Mouse (Mus musculus) intestine, embryonic 15.5 days (tissue): ENCODE measurements around the gene Olfr1442. TPM values are rescaled to one million over a fixed set of nuclear protein-coding genes. Genes with fewer than 3 reads are reported as not detected.
"Not testable (repeated sequence)": the region's sequence is repeated elsewhere in the genome, so short reads cannot be mapped to it uniquely, and the experiment has no call there.

Experiments
- ATAC-seq: fragments of 200-750 bp; cut with Nextera tagmentation; 2 replicates; pipeline ENCODE4 v1.8.0; 2017; ENCODE audit warnings: moderate TSS enrichment, moderate library complexity
- H3K27ac ChIP-seq: fragments of 300-500 bp; sonication (generic); 2 replicates; pipeline ENCODE4 v1.5.1; 2015; ENCODE audit warnings: mild to moderate bottlenecking, inconsistent platforms
- H3K27me3 ChIP-seq: fragments of 300-500 bp; sonication (generic); replicated peaks from 2 replicates; pipeline ENCODE4 v1.6.1; 2015; ENCODE audit warnings: inconsistent platforms
- H3K36me3 ChIP-seq: fragments of 300-500 bp; sonication (generic); 2 replicates; pipeline ENCODE4 v1.6.1; 2015; ENCODE audit warnings: inconsistent platforms
- H3K4me1 ChIP-seq: fragments of 300-500 bp; sonication (generic); replicated peaks from 2 replicates; pipeline ENCODE4 v1.6.1; 2015; ENCODE audit warnings: inconsistent platforms
- H3K4me2 ChIP-seq: fragments of 300-500 bp; sonication (generic); replicated peaks from 2 replicates; pipeline ENCODE4 v1.6.1; 2015; ENCODE audit warnings: mild to moderate bottlenecking, inconsistent platforms
- H3K4me3 ChIP-seq: fragments of 300-500 bp; sonication (generic); replicated peaks from 2 replicates; pipeline ENCODE4 v1.5.1; 2015; ENCODE audit warnings: inconsistent platforms
- H3K9ac ChIP-seq: fragments of 300-500 bp; sonication (generic); 2 replicates; pipeline ENCODE4 v1.6.1; 2015; ENCODE audit warnings: inconsistent platforms
- H3K9me3 ChIP-seq: fragments of 300-500 bp; sonication (generic); 2 replicates; pipeline ENCODE4 v1.6.1; 2016; ENCODE audit warnings: inconsistent platforms
- WGBS: fragments of 180-500 bp; shearing (Covaris S2); methylation state at CpG from one replicate; pipeline ENCODE4 v1.1.7; 2015; 5-methylcytosine and 5-hydroxymethylcytosine counted together
- polyA plus RNA-seq: library from polyadenylated mRNA; unstranded; fragments of >200 nt; fragmentation: Nextera tagmentation; extraction: Ambion mirVana; gene quantifications from 2 replicates; pipeline ENCODE4 v1.2.1, GENCODE M21; 2015

Gene Olfr1442
- polyA plus RNA-seq, 1 experiment from 2014 or later: not detected

GRCm38 (mm10) chr19:12695590-12695989, 25.4 kb downstream of the Olfr1442 start, which contains the start of gene Keg1:
Gene Keg1 (plus strand): TSS chr19:12695786.
- H3K9me3 ChIP-seq: no peaks in the 10 kb centered on the region
- 54% methylated on average over 3 of the region's 3 CpGs for WGBS
- H3K4me3 ChIP-seq: no peak within 1 kb of the TSS
- H3K4me2 ChIP-seq: no peak within 1 kb of the TSS
- H3K36me3 ChIP-seq: no peaks in the 10 kb centered on the region
- H3K4me1 ChIP-seq: no peaks in the 10 kb centered on the region
- H3K27me3 ChIP-seq: no peaks in the 10 kb centered on the region
- no peak within 1 kb of the TSS for H3K9ac ChIP-seq
- ATAC-seq: peak; percentile 70
- H3K27ac ChIP-seq: no peak within 1 kb of the TSS

DNA sequence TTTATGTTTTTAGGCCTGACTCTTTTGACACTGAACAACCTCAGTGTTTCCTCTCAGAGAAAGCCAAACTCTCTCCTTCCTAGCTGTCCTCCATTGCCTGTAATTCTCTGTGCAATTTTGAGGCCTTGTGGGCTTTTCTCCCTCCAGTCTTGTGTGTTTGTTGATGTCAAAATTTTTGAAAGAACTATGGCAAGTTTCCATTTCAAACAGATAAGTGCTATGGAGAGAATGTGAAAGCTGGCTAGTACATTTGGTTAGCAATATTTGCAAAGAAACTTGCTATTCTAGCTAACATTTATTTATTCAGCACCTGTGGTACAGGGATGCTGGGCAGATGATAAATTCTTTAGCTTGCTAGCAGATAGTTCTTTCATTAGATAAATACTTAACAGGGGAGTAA, 26.0 kb downstream of the Olfr1442 start:
- Histone ChIP-seq H3K27me3 (no peaks in the 10 kb centered on the region), H3K27ac (no peak overlapping the region), H3K9ac (no peak overlapping the region), H3K36me3 (no peaks in the 10 kb centered on the region), H3K9me3 (no peaks in the 10 kb centered on the region), H3K4me1 (no peaks in the 10 kb centered on the region), H3K4me2 (no peak overlapping the region), H3K4me3 (no peak overlapping the region)
- no peak for ATAC-seq

DNA sequence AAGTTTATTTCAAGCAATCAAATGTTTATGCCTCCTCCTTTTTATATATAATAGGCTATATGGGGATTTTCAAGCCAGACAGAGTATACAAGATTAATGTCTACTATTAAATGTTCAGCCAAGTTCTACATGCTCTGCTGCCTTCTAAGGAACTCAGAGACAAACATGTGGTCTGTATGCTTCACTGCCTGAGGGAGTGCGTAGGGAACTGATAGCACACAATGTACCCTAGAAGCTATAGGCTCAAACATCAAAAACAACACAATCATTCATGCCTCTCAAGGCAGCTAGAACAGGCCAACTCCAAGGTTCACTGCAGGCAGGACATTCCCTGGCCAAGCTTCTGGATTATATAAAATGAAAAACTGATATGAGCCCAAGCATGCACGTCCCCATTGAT, 38.2 kb downstream of the Olfr1442 start:
- Histone ChIP-seq H3K9ac (no peak overlapping the region), H3K4me2 (no peak overlapping the region), H3K4me3 (no peak overlapping the region), H3K27me3 (no peaks in the 10 kb centered on the region), H3K36me3 (no peaks in the 10 kb centered on the region), H3K9me3 (no peaks in the 10 kb centered on the region), H3K4me1 (no peaks in the 10 kb centered on the region), H3K27ac (no peak overlapping the region)
- no peak for ATAC-seq
- 71% methylated on average over 2 of the region's 2 CpGs for WGBS

GRCm38 (mm10) chr19:12708986-12709385, 38.7 kb downstream of the Olfr1442 start:
- Histone ChIP-seq H3K9me3 (no peaks in the 10 kb centered on the region), H3K36me3 (no peaks in the 10 kb centered on the region), H3K27me3 (no peaks in the 10 kb centered on the region), H3K27ac (no peak overlapping the region), H3K4me2 (no peak overlapping the region), H3K4me1 (no peaks in the 10 kb centered on the region), H3K4me3 (no peak overlapping the region), H3K9ac (no peak overlapping the region)
- no peak for ATAC-seq

DNA sequence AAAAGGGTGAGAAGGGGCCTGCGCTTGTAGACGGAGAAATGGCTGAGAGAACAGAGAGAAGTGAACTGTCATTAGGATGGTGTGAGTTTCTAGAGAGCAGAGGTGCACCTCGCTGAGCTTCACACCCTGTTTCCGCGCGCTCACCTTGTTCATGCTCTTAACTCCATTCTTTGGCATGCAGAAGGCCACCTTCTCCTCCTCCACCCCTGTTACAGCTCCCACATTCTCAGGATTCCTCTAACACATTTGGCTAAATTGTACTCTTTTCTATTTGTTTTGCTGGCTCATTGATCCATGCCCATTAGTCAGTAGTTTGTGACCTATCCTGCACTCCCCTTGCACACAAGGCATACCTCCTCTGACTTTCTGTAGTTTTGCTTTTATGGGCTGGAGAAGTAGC, 49.0 kb downstream of the Olfr1442 start:
- WGBS: 69% methylated on average over 6 of the region's 6 CpGs
- no peaks in the 10 kb centered on the region for H3K27me3 ChIP-seq
- H3K9ac ChIP-seq: no peak overlapping the region
- no peak overlapping the region for H3K27ac ChIP-seq
- H3K36me3 ChIP-seq: no peaks in the 10 kb centered on the region
- no peak overlapping the region for H3K4me2 ChIP-seq
- no peak overlapping the region for H3K4me3 ChIP-seq
- H3K9me3 ChIP-seq: no peaks in the 10 kb centered on the region
- no peak for ATAC-seq
- H3K4me1 ChIP-seq: no peaks in the 10 kb centered on the region

- no peak overlapping the region for H3K27ac ChIP-seq
- no peak overlapping the region for H3K4me2 ChIP-seq
- H3K9me3 ChIP-seq: no peaks in the 10 kb centered on the region
- no peak for ATAC-seq
- 59% methylated on average over 2 of the region's 2 CpGs for WGBS
- no peak overlapping the region for H3K9ac ChIP-seq
- no peaks in the 10 kb centered on the region for H3K4me1 ChIP-seq
- no peaks in the 10 kb centered on the region for H3K36me3 ChIP-seq
- no peak overlapping the region for H3K4me3 ChIP-seq
- no peaks in the 10 kb centered on the region for H3K27me3 ChIP-seq
These were observed 50.2 kb downstream of the Olfr1442 start for GRCm38 (mm10) chr19:12720463-12720862.

GRCm38 (mm10) chr19:12720919-12721318, 50.7 kb downstream of the Olfr1442 start:
- H3K27me3 ChIP-seq, H3K36me3 ChIP-seq, H3K9me3 ChIP-seq, H3K4me3 ChIP-seq, H3K27ac ChIP-seq, H3K9ac ChIP-seq, H3K4me1 ChIP-seq, ATAC-seq, H3K4me2 ChIP-seq: not testable (repeated sequence)
- WGBS: 83% methylated on average over 5 of the region's 5 CpGs

- not testable (repeated sequence) for H3K36me3 ChIP-seq, H3K27me3 ChIP-seq, H3K4me3 ChIP-seq, ATAC-seq, H3K9ac ChIP-seq, H3K4me1 ChIP-seq, H3K9me3 ChIP-seq, H3K27ac ChIP-seq, H3K4me2 ChIP-seq
- 88% methylated on average over 7 of the region's 7 CpGs for WGBS
These were observed 51.4 kb downstream of the Olfr1442 start for GRCm38 (mm10) chr19:12721596-12721995.

DNA sequence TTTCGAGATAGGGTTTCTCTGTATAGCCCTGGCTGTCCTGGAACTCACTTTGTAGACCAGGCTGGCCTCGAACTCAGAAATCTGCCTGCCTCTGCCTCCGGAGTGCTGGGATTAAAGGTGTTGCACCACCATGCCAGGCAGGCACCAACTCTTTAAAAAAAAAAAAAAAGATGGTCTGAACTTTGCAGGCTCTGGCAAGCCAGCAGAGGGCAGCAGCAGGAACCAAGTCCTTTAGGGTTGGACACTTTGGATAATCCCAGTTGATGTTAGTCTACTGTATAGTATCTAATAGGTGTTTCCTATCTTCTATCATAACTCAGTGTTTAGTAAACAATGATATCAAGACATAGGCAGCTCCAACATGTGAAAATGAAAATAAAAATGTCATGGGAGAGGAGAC, 52.1 kb downstream of the Olfr1442 start:
- no peaks in the 10 kb centered on the region for H3K36me3 ChIP-seq
- no peaks in the 10 kb centered on the region for H3K9me3 ChIP-seq
- no peaks in the 10 kb centered on the region for H3K27me3 ChIP-seq
- H3K27ac ChIP-seq: no peak overlapping the region
- WGBS: 72% methylated on average over 2 of the region's 3 CpGs
- no peak for ATAC-seq
- H3K4me3 ChIP-seq: no peak overlapping the region
- no peak overlapping the region for H3K4me2 ChIP-seq
- no peak overlapping the region for H3K9ac ChIP-seq
- H3K4me1 ChIP-seq: no peaks in the 10 kb centered on the region

DNA sequence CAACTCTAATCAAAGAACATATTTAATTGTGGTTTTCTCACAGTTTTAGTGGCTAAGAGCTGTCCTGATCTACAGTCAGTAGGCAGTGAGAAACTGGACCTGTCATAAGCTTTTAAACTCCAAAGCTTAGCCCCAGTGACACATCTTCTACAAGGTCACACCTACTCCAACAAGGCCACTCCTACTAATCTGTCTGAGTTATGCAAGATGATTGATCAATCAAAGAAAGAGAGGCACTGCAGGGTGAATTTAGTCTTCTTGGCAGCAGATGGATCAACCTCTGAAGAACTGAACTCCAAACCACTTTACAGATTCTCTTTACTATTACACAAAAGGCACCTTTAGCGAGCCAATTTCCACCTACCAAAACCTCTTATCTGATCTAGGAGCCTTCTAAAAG, 55.6 kb downstream of the Olfr1442 start:
- ATAC-seq: no peak
- H3K9me3 ChIP-seq: no peaks in the 10 kb centered on the region
- no peaks in the 10 kb centered on the region for H3K36me3 ChIP-seq
- no peaks in the 10 kb centered on the region for H3K27me3 ChIP-seq
- H3K27ac ChIP-seq: no peak overlapping the region
- H3K4me2 ChIP-seq: no peak overlapping the region
- 72% methylated on average over 1 of the region's 1 CpGs for WGBS
- H3K4me1 ChIP-seq: no peaks in the 10 kb centered on the region
- no peak overlapping the region for H3K4me3 ChIP-seq
- no peak overlapping the region for H3K9ac ChIP-seq

Other genes with a start within 250 kb of the Olfr1442 start
- not detected in 2 replicates for gene Pfpl, start 242.5 kb upstream of the Olfr1442 start, polyA plus RNA-seq
- gene Mpeg1, start 209.7 kb upstream of the Olfr1442 start, polyA plus RNA-seq: 0.88 and 0.98 TPM in 2 replicates
- gene Dtx4, start 169.0 kb upstream of the Olfr1442 start, polyA plus RNA-seq: 15.0 and 15.5 TPM in 2 replicates
- 18.4 and 20.0 TPM in 2 replicates for gene Fam111a, start 124.7 kb upstream of the Olfr1442 start, polyA plus RNA-seq
- gene Gm4952, start 70.5 kb upstream of the Olfr1442 start, polyA plus RNA-seq: 0.06 and 0.24 TPM in 2 replicates
- gene Glyat, start 37.1 kb upstream of the Olfr1442 start, polyA plus RNA-seq: 0.16 and 0.32 TPM in 2 replicates
- gene Olfr1443, start 7.7 kb downstream of the Olfr1442 start, polyA plus RNA-seq: not detected in 2 replicates
- gene Keg1, start 25.3 kb downstream of the Olfr1442 start, polyA plus RNA-seq: 2.9 and 3.5 TPM in 2 replicates
- gene Cntf, start 95.2 kb downstream of the Olfr1442 start, polyA plus RNA-seq: 0.82 and 1.4 TPM in 2 replicates
- gene Zfp91, start 125.7 kb downstream of the Olfr1442 start, polyA plus RNA-seq: 14.0 and 15.4 TPM in 2 replicates
- 2.3 and 3.0 TPM in 2 replicates for gene Lpxn, start 125.8 kb downstream of the Olfr1442 start, polyA plus RNA-seq
- gene Gm5244, start 176.2 kb downstream of the Olfr1442 start, polyA plus RNA-seq: not detected in 2 replicates
- gene Olfr1444, start 186.8 kb downstream of the Olfr1442 start, polyA plus RNA-seq: not detected in 2 replicates
- not detected in 2 replicates for gene Olfr1445, start 213.4 kb downstream of the Olfr1442 start, polyA plus RNA-seq
- gene Olfr1446, start 223.1 kb downstream of the Olfr1442 start, polyA plus RNA-seq: not detected in 2 replicates
- not detected in 2 replicates for gene Olfr1447, start 233.3 kb downstream of the Olfr1442 start, polyA plus RNA-seq